Mouse (Mus musculus): ENCODE measurements around the gene 1700007K13Rik. TPM values are rescaled to one million over a fixed set of nuclear protein-coding genes. Genes with fewer than 3 reads are reported as not detected.
"Not testable (repeated sequence)": the region's sequence is repeated elsewhere in the genome, so short reads cannot be mapped to it uniquely, and the experiment has no call there.

1700007K13Rik gene
- polyA plus RNA-seq, 1 experiment, result not detected

DNA sequence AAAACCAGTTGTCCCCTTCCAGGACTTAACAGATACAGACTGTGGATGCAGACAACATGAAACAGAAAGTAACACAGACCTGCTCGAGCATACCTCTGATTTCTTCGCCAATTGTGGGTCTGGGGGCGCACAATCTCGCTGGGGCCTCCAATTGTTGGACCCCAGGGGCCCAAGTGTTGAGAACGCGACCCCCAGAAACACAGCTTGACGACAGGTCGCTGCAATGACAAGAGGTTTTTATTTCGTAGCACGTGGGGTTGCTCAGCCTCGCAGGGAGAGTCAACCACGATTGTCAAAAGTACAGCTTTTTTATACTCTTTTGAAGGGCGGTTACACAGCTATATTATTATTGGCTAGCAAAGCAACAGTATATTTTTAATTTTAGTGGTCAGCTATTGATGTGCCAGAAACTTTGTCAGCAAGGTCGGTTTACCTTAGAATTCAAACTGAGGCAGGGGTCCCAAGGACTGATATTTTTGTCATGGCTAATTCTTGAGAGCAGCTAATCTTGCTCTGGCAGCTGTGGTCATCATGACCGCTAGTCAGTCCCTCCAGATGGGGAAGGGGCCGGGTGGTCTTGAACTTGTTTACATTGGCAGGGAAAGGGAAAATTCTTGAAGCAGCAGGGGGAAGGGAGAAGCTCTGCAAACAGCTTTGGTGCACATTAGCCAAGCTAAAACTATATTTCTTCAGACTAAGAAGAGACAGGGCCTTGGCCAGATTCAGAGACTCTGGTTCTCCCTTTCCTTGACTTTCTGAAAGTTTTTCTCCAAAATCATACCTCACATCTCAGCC lies 29.9 kb upstream of the 1700007K13Rik start:
- no peaks in the 10 kb centered on the region for H3K36me3 ChIP-seq (ENCODE audit: control insufficient read depth, insufficient read depth, low read length)
- DNase-seq, result no peak
- H3K4me3 ChIP-seq (ENCODE audit: control insufficient read depth, insufficient read depth, low read length), result no peak overlapping the region
- no peaks in the 10 kb centered on the region for H3K27me3 ChIP-seq (ENCODE audit: control insufficient read depth, insufficient read depth, low read length)
- H3K4me1 ChIP-seq (replicated peaks; ENCODE audit: control insufficient read depth, insufficient read depth, low read length), result no peaks in the 10 kb centered on the region
- TF ChIP-seq POLR2A (IDR thresholded peaks at IDR 0.05; ENCODE audit: control insufficient read depth, extremely low read depth, insufficient read depth, low read length, poor library complexity) (no peak), CTCF (IDR thresholded peaks at IDR 0.05; ENCODE audit: borderline replicate concordance, control insufficient read depth, extremely low read depth, insufficient read depth, low read length, poor library complexity) (no peak)
- no peak overlapping the region for H3K27ac ChIP-seq (ENCODE audit: control insufficient read depth, insufficient read depth, low read length)
- WGBS, result 88% methylated on average over 16 of the region's 16 CpGs

DNA sequence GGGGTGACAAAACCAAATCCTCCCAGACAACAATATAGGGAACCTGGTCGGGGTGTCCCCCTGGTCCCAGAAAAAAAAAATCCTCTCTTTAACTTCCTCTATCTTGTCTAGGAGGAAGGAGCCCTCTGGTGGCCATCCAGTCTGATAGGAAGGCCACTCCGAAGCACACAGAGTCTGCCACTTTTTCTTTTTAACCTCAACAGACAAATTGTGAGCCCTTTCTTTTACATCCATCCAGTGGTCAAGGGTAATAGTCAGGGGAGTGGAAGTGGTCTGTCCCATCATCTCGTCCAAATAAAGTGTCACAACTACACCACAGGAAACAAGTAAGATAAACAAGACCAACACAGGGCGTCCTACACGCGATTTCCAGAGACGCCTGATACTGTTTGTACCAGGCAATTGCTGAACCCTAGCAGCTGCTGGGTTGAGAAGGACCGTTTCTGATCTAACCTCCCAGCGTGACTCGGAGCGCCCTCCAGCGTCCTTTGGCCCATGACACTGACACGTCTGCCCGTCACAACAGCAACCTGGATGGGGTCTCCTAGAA lies 29.1 kb upstream of the 1700007K13Rik start:
- H3K4me3 ChIP-seq (ENCODE audit: control insufficient read depth, insufficient read depth, low read length), result no peak overlapping the region
- DNase-seq, result no peak
- no peak overlapping the region for H3K27ac ChIP-seq (ENCODE audit: control insufficient read depth, insufficient read depth, low read length)
- H3K27me3 ChIP-seq (ENCODE audit: control insufficient read depth, insufficient read depth, low read length), result no peaks in the 10 kb centered on the region
- TF ChIP-seq CTCF (IDR thresholded peaks at IDR 0.05; ENCODE audit: borderline replicate concordance, control insufficient read depth, extremely low read depth, insufficient read depth, low read length, poor library complexity) (no peak), POLR2A (IDR thresholded peaks at IDR 0.05; ENCODE audit: control insufficient read depth, extremely low read depth, insufficient read depth, low read length, poor library complexity) (no peak)
- H3K4me1 ChIP-seq (replicated peaks; ENCODE audit: control insufficient read depth, insufficient read depth, low read length), result no peaks in the 10 kb centered on the region
- no peaks in the 10 kb centered on the region for H3K36me3 ChIP-seq (ENCODE audit: control insufficient read depth, insufficient read depth, low read length)
- 68% methylated on average over 14 of the region's 14 CpGs for WGBS

DNA sequence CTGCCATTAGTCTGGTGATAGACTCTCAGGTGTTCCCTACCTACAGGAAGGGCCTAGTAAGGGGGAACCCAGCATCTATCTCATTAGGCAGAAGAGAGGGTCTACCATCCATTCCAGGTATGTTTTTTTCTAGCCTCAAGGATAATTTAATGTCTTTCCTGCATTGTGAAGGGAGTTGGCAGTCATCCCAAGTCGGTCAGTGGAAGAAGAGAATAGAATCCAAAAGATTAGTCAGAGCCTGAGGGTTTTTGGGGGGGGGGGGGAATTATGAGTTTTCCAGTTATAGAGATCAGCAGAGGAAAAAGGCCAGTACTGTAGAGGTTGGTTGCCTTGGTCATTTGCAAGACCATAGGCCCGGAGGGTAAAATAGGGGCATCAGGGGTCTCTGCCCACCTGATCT lies 28.4 kb upstream of the 1700007K13Rik start:
- WGBS, result 96% methylated on average over 2 of the region's 2 CpGs
- TF ChIP-seq CTCF (IDR thresholded peaks at IDR 0.05; ENCODE audit: borderline replicate concordance, control insufficient read depth, extremely low read depth, insufficient read depth, low read length, poor library complexity) (no peak), POLR2A (IDR thresholded peaks at IDR 0.05; ENCODE audit: control insufficient read depth, extremely low read depth, insufficient read depth, low read length, poor library complexity) (no peak)
- Histone ChIP-seq H3K36me3 (ENCODE audit: control insufficient read depth, insufficient read depth, low read length) (no peaks in the 10 kb centered on the region), H3K4me1 (replicated peaks; ENCODE audit: control insufficient read depth, insufficient read depth, low read length) (no peaks in the 10 kb centered on the region), H3K27ac (ENCODE audit: control insufficient read depth, insufficient read depth, low read length) (no peak overlapping the region), H3K4me3 (ENCODE audit: control insufficient read depth, insufficient read depth, low read length) (no peak overlapping the region), H3K27me3 (ENCODE audit: control insufficient read depth, insufficient read depth, low read length) (no peaks in the 10 kb centered on the region)
- DNase-seq, result no peak

DNA sequence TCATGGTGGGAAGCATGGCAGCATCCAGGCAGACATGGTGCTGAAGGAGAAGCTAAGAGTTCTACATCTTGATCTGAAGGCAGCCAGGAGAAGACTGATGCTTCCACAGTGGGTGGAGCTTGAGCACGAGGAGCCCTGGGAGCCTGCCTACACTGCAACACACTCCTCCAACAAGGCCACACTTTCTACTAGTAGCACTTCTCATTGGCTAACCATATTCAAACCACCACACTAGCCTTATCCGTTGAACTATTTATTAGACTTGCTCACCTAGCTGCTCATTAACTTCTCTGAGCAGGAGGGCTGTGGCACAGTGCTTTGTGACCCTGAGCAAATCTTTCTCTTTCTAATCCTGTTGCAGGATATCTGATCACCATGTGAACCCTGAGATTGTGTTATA lies 17.7 kb upstream of the 1700007K13Rik start:
- Histone ChIP-seq H3K4me1 (replicated peaks; ENCODE audit: control insufficient read depth, insufficient read depth, low read length) (no peaks in the 10 kb centered on the region), H3K36me3 (ENCODE audit: control insufficient read depth, insufficient read depth, low read length) (no peaks in the 10 kb centered on the region), H3K27me3 (ENCODE audit: control insufficient read depth, insufficient read depth, low read length) (no peaks in the 10 kb centered on the region), H3K4me3 (ENCODE audit: control insufficient read depth, insufficient read depth, low read length) (no peak overlapping the region), H3K27ac (ENCODE audit: control insufficient read depth, insufficient read depth, low read length) (no peak overlapping the region)
- 82% methylated on average over 2 of the region's 2 CpGs for WGBS
- no peak for TF ChIP-seq CTCF (IDR thresholded peaks at IDR 0.05; ENCODE audit: borderline replicate concordance, control insufficient read depth, extremely low read depth, insufficient read depth, low read length, poor library complexity)
- no peak for TF ChIP-seq POLR2A (IDR thresholded peaks at IDR 0.05; ENCODE audit: control insufficient read depth, extremely low read depth, insufficient read depth, low read length, poor library complexity)
- no peak for DNase-seq

DNA sequence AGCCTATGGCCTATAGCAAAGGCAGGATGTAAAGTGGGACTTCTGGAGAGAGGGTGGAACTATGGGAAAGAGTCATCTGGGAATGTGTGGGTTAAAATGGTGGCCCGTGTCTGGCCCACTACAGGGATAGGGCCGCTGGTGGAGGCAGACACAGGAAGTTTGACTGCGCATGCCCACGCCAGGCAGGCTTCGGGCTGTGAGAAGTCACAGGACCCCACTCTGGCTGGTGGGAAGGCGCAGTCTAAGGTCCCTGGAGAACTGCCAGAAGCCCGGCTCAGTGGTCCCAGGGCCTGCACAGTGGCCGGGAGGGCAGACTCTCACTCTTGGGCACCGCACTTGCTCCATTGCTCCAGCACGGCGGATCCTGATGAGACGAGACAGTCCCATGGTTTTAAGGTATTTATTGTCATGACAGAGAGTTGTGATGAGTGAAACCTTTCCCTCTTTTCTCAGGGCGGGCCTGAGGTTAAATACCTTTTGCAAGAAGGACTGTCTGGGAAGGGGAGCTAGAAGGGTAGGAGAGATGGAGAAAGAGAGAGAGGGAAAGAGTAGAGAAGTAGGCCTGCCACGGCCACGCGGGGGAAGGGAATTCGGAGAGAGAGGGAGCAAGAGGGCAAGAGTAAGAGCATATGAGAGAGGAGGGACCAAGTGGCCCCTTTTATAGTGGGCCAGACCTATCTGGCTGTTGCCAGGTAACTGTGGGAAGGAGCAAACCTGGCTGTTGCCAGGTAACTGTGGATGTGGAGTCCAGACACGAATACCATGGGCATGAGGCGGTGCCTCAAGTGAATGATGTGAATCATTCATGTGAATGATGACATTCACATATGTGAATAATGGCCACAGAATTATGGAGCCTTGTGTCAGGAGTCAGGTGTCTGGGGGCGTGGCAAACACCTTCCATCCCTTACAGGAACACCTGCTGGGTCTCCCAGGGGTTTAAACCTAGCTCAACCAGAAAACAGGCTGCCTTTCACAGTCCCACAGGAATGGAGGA lies 13.4 kb upstream of the 1700007K13Rik start:
- Histone ChIP-seq H3K4me1 (replicated peaks; ENCODE audit: control insufficient read depth, insufficient read depth, low read length) (no peaks in the 10 kb centered on the region), H3K36me3 (ENCODE audit: control insufficient read depth, insufficient read depth, low read length) (no peaks in the 10 kb centered on the region), H3K4me3 (ENCODE audit: control insufficient read depth, insufficient read depth, low read length) (no peak overlapping the region), H3K27me3 (ENCODE audit: control insufficient read depth, insufficient read depth, low read length) (no peaks in the 10 kb centered on the region), H3K27ac (ENCODE audit: control insufficient read depth, insufficient read depth, low read length) (no peak overlapping the region)
- TF ChIP-seq CTCF (IDR thresholded peaks at IDR 0.05; ENCODE audit: borderline replicate concordance, control insufficient read depth, extremely low read depth, insufficient read depth, low read length, poor library complexity) (no peak), POLR2A (IDR thresholded peaks at IDR 0.05; ENCODE audit: control insufficient read depth, extremely low read depth, insufficient read depth, low read length, poor library complexity) (no peak)
- WGBS, result 89% methylated on average over 20 of the region's 20 CpGs
- DNase-seq, result no peak

DNA sequence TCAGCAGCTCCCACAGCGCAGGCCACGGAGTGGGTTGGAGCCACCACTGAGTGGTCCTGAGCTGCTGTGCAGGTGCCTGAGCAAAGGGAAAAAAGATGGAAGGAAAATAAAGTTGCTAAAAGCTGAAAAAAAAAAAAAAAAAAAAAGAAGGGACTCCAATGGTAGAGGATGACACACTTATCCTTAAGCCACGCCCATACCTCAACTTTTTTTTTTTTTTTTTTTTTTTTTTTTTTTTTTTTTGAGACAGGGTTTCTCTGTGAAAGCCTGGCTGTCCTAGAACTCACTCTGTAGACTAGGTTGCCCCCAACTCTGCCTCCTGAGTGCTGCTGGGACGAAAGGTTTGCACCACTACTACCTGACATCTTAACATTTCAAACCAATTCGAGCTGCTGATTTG lies 11.9 kb upstream of the 1700007K13Rik start:
- WGBS, result 94% methylated on average over 5 of the region's 5 CpGs
- DNase-seq; H3K4me1 ChIP-seq (replicated peaks; ENCODE audit: control insufficient read depth, insufficient read depth, low read length); H3K27me3 ChIP-seq (ENCODE audit: control insufficient read depth, insufficient read depth, low read length); H3K27ac ChIP-seq (ENCODE audit: control insufficient read depth, insufficient read depth, low read length); H3K4me3 ChIP-seq (ENCODE audit: control insufficient read depth, insufficient read depth, low read length); H3K36me3 ChIP-seq (ENCODE audit: control insufficient read depth, insufficient read depth, low read length): not testable (repeated sequence)

DNA sequence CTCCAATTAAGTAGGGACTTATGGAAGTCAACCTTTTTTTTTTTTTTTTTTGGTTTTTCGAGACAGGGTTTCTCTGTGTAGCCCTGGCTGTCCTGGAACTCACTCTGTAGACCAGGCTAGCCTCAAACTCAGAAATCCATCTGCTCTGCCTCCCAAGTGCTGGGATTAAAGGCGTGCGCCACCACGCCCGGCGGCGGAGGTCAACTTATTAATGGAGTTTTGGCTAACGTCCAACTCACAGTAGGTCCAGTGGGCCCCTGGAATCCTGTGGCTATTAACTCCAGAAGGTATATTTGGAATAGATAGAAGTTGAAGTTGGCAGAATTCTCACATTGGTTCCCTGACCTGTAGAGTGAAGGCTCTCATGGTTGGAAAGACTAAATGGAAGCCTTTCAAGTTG lies 5.9 kb upstream of the 1700007K13Rik start:
- H3K27ac ChIP-seq (ENCODE audit: control insufficient read depth, insufficient read depth, low read length); DNase-seq; H3K36me3 ChIP-seq (ENCODE audit: control insufficient read depth, insufficient read depth, low read length); H3K27me3 ChIP-seq (ENCODE audit: control insufficient read depth, insufficient read depth, low read length); H3K4me3 ChIP-seq (ENCODE audit: control insufficient read depth, insufficient read depth, low read length): not testable (repeated sequence)
- H3K4me1 ChIP-seq (replicated peaks; ENCODE audit: control insufficient read depth, insufficient read depth, low read length), result peaks cover 14% of the 10 kb centered on the region
- 96% methylated on average over 8 of the region's 8 CpGs for WGBS

Measured in thymus, adult 2 months (tissue).